Mouse (Mus musculus): ENCODE results near the gene Srp9. TPM values are rescaled to one million over a fixed set of nuclear protein-coding genes. Genes with fewer than 3 reads are reported as not detected.
"Not testable (repeated sequence)": the region's sequence is repeated elsewhere in the genome, so short reads cannot be mapped to it uniquely, and the experiment has no call there.

The Srp9 gene
- total RNA-seq, 2 experiments from 2014 or later = 147 to 168 TPM

- peak; percentile 72 for ATAC-seq (replicated peaks; ENCODE audit: poor library complexity, severe bottlenecking)
Observed at GRCm38 (mm10) chr1:182140370-182140769, 15.8 kb downstream of the Srp9 start.

GRCm38 (mm10) chr1:182142725-182143124 is 18.2 kb downstream of the Srp9 start:
- ATAC-seq (replicated peaks; ENCODE audit: poor library complexity, severe bottlenecking) = no peak

GRCm38 (mm10) chr1:182143288-182143687 is 18.8 kb downstream of the Srp9 start:
- ATAC-seq (replicated peaks; ENCODE audit: poor library complexity, severe bottlenecking) = no peak

GRCm38 (mm10) chr1:182145546-182145945 is 21.0 kb downstream of the Srp9 start:
- ATAC-seq (replicated peaks; ENCODE audit: poor library complexity, severe bottlenecking) = no peak

- no peak for ATAC-seq (replicated peaks; ENCODE audit: poor library complexity, severe bottlenecking)
Observed at GRCm38 (mm10) chr1:182148864-182149514, 24.5 kb downstream of the Srp9 start.

GRCm38 (mm10) chr1:182149966-182150365 is 25.4 kb downstream of the Srp9 start:
- peak; percentile 68 for ATAC-seq (replicated peaks; ENCODE audit: poor library complexity, severe bottlenecking)

- no peak for ATAC-seq (replicated peaks; ENCODE audit: poor library complexity, severe bottlenecking)
Observed at GRCm38 (mm10) chr1:182157734-182158133, 33.2 kb downstream of the Srp9 start.

GRCm38 (mm10) chr1:182159575-182159974 is 35.0 kb downstream of the Srp9 start:
- ATAC-seq (replicated peaks; ENCODE audit: poor library complexity, severe bottlenecking) = no peak

- peak; percentile 27; the same call in 1 of the 2 replicates for ATAC-seq (replicated peaks; ENCODE audit: poor library complexity, severe bottlenecking)
Observed at GRCm38 (mm10) chr1:182162951-182163350, 38.4 kb downstream of the Srp9 start.

- no peak for ATAC-seq (replicated peaks; ENCODE audit: poor library complexity, severe bottlenecking)
Observed at GRCm38 (mm10) chr1:182164386-182164785, 39.8 kb downstream of the Srp9 start, which contains the start of gene Vmn1r1. TSS of gene Vmn1r1 (minus strand) at chr1:182164486.

GRCm38 (mm10) chr1:182170206-182170605 is 45.7 kb downstream of the Srp9 start:
- not testable (repeated sequence) for ATAC-seq (replicated peaks; ENCODE audit: poor library complexity, severe bottlenecking)

- ATAC-seq (replicated peaks; ENCODE audit: poor library complexity, severe bottlenecking) = not testable (repeated sequence)
Observed at GRCm38 (mm10) chr1:182176985-182177384, 52.4 kb downstream of the Srp9 start.

- ATAC-seq (replicated peaks; ENCODE audit: poor library complexity, severe bottlenecking) = no peak
Observed at GRCm38 (mm10) chr1:182181456-182182305, 57.1 kb downstream of the Srp9 start.

Other genes starting within 250 kb of the Srp9 start
- 3.4 and 3.6 TPM in 2 replicates for gene Enah, start 104.7 kb upstream of the Srp9 start, total RNA-seq (2014; fragmentation: Nextera tagmentation)
- 1.2 and 1.8 TPM in 2 replicates for gene Enah, start 104.7 kb upstream of the Srp9 start, total RNA-seq (2017)
- not detected in 2 replicates for gene Vmn1r1, start 39.7 kb downstream of the Srp9 start, total RNA-seq (2014; fragmentation: Nextera tagmentation)
- gene Vmn1r1, start 39.7 kb downstream of the Srp9 start, total RNA-seq (2017) = not detected in 2 replicates
- 47.8 and 48.3 TPM in 2 replicates for gene Degs1, start 158.1 kb downstream of the Srp9 start, total RNA-seq (2014; fragmentation: Nextera tagmentation)
- 41.5 and 45.5 TPM in 2 replicates for gene Degs1, start 158.1 kb downstream of the Srp9 start, total RNA-seq (2017)
- gene Fbxo28, start 216.9 kb downstream of the Srp9 start, total RNA-seq (2014; fragmentation: Nextera tagmentation) = 12.2 and 14.3 TPM in 2 replicates
- gene Fbxo28, start 216.9 kb downstream of the Srp9 start, total RNA-seq (2017) = 12.1 and 22.2 TPM in 2 replicates

Measured in granulocyte monocyte progenitor cell, adult 5-6 weeks (primary cell).